Mouse (Mus musculus) bone marrow, adult 2 months (tissue): ENCODE measurements around the gene Nxn.

Experiments used
- CTCF ChIP-seq: fragments of 200-500 bp; IDR thresholded peaks from 2 replicates; pipeline ENCODE4 v1.5.1; 2011; ENCODE audit warnings: low read length, control low read depth; ENCODE audit not compliant: control insufficient read depth, insufficient read depth
- POLR2A ChIP-seq: fragments of 200-500 bp; IDR thresholded peaks from 2 replicates; pipeline ENCODE4 v1.6.1; 2011; ENCODE audit warnings: low read depth, mild to moderate bottlenecking, control low read depth, low read length, borderline replicate concordance; ENCODE audit not compliant: control insufficient read depth

- no peak for TF ChIP-seq POLR2A
- TF ChIP-seq CTCF = no peak
Measured at GRCm38 (mm10) chr11:76213841-76214240, 185.1 kb downstream of the Nxn start.
